ENCODE assay signal across 29 mouse cellular contexts in the genomic region with DNA sequence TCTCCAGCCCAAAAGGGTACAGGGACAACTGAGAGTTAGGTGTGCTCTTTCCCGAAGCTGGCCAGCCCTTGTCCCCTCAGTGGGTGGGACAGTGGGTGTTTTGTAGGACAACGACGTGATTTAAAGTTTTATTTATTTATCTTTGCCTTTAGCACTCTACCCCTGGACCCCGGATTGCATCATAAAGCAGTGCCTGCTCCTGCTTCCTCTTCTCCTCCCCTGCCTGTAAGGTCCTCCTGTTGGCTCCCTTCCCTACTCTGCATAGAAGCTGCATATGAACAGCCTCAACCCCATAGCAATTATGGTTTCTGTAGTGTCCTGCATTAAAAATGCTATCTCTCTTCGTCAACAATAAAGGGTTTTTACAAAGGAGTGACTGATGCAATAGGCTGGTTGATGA. TPM values are rescaled to one million over a fixed set of nuclear protein-coding genes. Genes with fewer than 3 reads are reported as not detected.
DNase-seq lines count a peak whose midpoint lies in the region; ATAC-seq and TF ChIP-seq lines count a peak whose summit lies in the region.
"Had no signal": no experiment of that assay in that cellular context is flagged by ENCODE, and none has a peak within 500 bp of the region (broad histone marks: within the 10 kb centered on the region; RNA-seq: fewer than 3 reads in every experiment).

No protein-coding gene starts in this region.

- no peak for DNase-seq in liver, embryonic 11.5 days (ENCODE audit: low spot score)
- no peak for DNase-seq in liver
- DNase-seq in MEL (ENCODE audit: low read depth, low spot score) = peak; percentile 70
- no peak for DNase-seq in lung, adult 2 months
- no peak for DNase-seq in gastrocnemius, postnatal 10 days
- DNase-seq in heart, postnatal 10 days = no peak
- DNase-seq: adrenal gland, postnatal 14 days; cerebellum, adult 18-20 months; cerebellum, postnatal 25 days; forebrain, postnatal 0 days; heart, adult 11 months; kidney, postnatal 14 days; layer of hippocampus, postnatal 36 days; right cerebral cortex, postnatal 14 days; spleen, adult 18-20 months; thymus, adult 2 months had no signal

- H3K79me2 ChIP-seq in MEL (ENCODE audit: control insufficient read depth, insufficient read depth, low read length, poor library complexity) = no peaks in the 10 kb centered on the region

- H3K27ac ChIP-seq in liver, embryonic 11.5 days (ENCODE audit: low read depth, low read length) = peak overlapping the region; percentile 67
- peak overlapping the region; percentile 76; the same call in 1 of the 2 replicates for H3K27ac ChIP-seq in MEL (ENCODE audit: control insufficient read depth, low read depth, low read length)
- H3K27ac ChIP-seq: layer of hippocampus, adult 2 months had no signal

- H3K36me3 ChIP-seq in liver, embryonic 11.5 days (ENCODE audit: control insufficient read depth, insufficient read depth, low read length) = no peaks in the 10 kb centered on the region
- H3K36me3 ChIP-seq in MEL (ENCODE audit: control insufficient read depth in 1 of 2, insufficient read depth in 2 of 2, low read length in 2 of 2) = peaks cover 0 to 17% of the 10 kb centered on the region in 2 experiments; a peak in 2 of 4 replicates
- H3K36me3 ChIP-seq: heart, embryonic 12.5 days had no signal

- TF ChIP-seq EP300 in MEL (IDR thresholded peaks at IDR 0.05; ENCODE audit: low read depth in 1 of 2, low read length in 2 of 2) = peak in 1 of 2 experiments; percentile 20; a peak in 2 of 4 replicates

- H3K27me3 ChIP-seq in liver, embryonic 11.5 days (replicated peaks; ENCODE audit: control insufficient read depth, insufficient read depth, low read length) = 0 out of 2 replicates have a peak, but pooled peaks cover 5% of the 10 kb centered on the region
- H3K27me3 ChIP-seq in MEL (ENCODE audit: control insufficient read depth in 1 of 2, insufficient read depth in 2 of 2, low read length in 2 of 2) = peaks cover 0 to 2% of the 10 kb centered on the region in 2 experiments; a peak in 1 of 4 replicates

- WGBS in liver, embryonic 11.5 days = 35% methylated on average over 5 of the region's 5 CpGs
- WGBS in lung, adult 2 months = 24% methylated on average over 5 of the region's 5 CpGs

- intact Hi-C loops in heart, postnatal 10 days (cut with DNase I) = no loop called here

- no peak for TF ChIP-seq RAD21 in MEL (IDR thresholded peaks at IDR 0.05; ENCODE audit: low read depth, low read length)

- H3K4me2 ChIP-seq in liver, embryonic 11.5 days = peak overlapping the region; percentile 26
- H3K4me2 ChIP-seq: heart, embryonic 12.5 days had no signal

- H3K4me1 ChIP-seq in liver, embryonic 11.5 days (replicated peaks; ENCODE audit: control insufficient read depth, insufficient read depth, low read length) = peaks cover 45% of the 10 kb centered on the region
- peaks cover 19 to 38% of the 10 kb centered on the region in 2 experiments for H3K4me1 ChIP-seq in MEL (ENCODE audit: control insufficient read depth in 1 of 2, insufficient read depth in 2 of 2, low read length in 2 of 2)
- H3K4me1 ChIP-seq in lung, adult 2 months (ENCODE audit: control insufficient read depth, insufficient read depth, low read length) = peaks cover under 1% of the 10 kb centered on the region; the same call in 1 of the 2 replicates
- H3K4me1 ChIP-seq: heart, embryonic 12.5 days had no signal

- no peak overlapping the region for H3K9ac ChIP-seq in liver, embryonic 11.5 days (ENCODE audit: low read depth, low read length)
- no peak overlapping the region for H3K9ac ChIP-seq in MEL (ENCODE audit: control insufficient read depth, low read depth, low read length, poor library complexity, severe bottlenecking)
- H3K9ac ChIP-seq: forebrain, postnatal 0 days; heart, embryonic 12.5 days had no signal

- no peak for TF ChIP-seq CTCF in MEL (IDR thresholded peaks at IDR 0.05 in 2 of 3, conservative IDR thresholded peaks at IDR 0.05 in 1 of 3; ENCODE audit: control insufficient read depth in 1 of 3, insufficient read depth in 1 of 3, low read depth in 2 of 3, low read length in 3 of 3, poor library complexity in 1 of 3, severe bottlenecking in 1 of 3)
- TF ChIP-seq CTCF in lung, adult 2 months (IDR thresholded peaks at IDR 0.05; ENCODE audit: insufficient read depth, low read length) = no peak

- no peak for ATAC-seq in liver, embryonic 11.5 days (replicated peaks; ENCODE audit: low FRiP score)
- ATAC-seq in granulocyte monocyte progenitor cell, adult 5-6 weeks (replicated peaks; ENCODE audit: poor library complexity, severe bottlenecking) = peak; percentile 86
- ATAC-seq in megakaryocyte, adult 5-6 weeks (ENCODE audit: poor library complexity, severe bottlenecking) = peak; percentile 67
- ATAC-seq: forebrain, postnatal 0 days; hindbrain, embryonic 16.5 days; intestine, embryonic 16.5 days; lung, postnatal 0 days had no signal

- TF ChIP-seq POLR2A in MEL (IDR thresholded peaks at IDR 0.05; ENCODE audit: control insufficient read depth in 1 of 2, insufficient read depth in 1 of 2, low read depth in 1 of 2, low read length in 2 of 2, poor library complexity in 1 of 2) = no peak
- no peak for TF ChIP-seq POLR2A in lung, adult 2 months (IDR thresholded peaks at IDR 0.05; ENCODE audit: borderline replicate concordance, extremely low read depth, low read depth, low read length)

- no peaks in the 10 kb centered on the region for H3K9me3 ChIP-seq in liver, embryonic 11.5 days (ENCODE audit: control insufficient read depth, low read length)
- H3K9me3 ChIP-seq in MEL (replicated peaks; ENCODE audit: insufficient read depth, low read length) = no peaks in the 10 kb centered on the region
- H3K9me3 ChIP-seq: heart, embryonic 12.5 days had no signal

- no peak overlapping the region for H3K4me3 ChIP-seq in liver, embryonic 11.5 days (ENCODE audit: low read depth, low read length)
- peak overlapping the region; percentile 2 to 50; a peak in 2 of 4 replicates for H3K4me3 ChIP-seq in MEL (ENCODE audit: control insufficient read depth in 1 of 2, insufficient read depth in 1 of 2, low read depth in 2 of 2, low read length in 2 of 2)
- H3K4me3 ChIP-seq in lung, adult 2 months (replicated peaks; ENCODE audit: extremely low read depth, low read depth, low read length) = no peak overlapping the region
- H3K4me3 ChIP-seq: heart, embryonic 12.5 days; layer of hippocampus, adult 2 months had no signal

RNA-seq across cellular contexts. Expression of gene Tac2, which starts 7.1 kb away (rescaled TPM):
- polyA plus RNA-seq in liver, embryonic 11.5 days (2014; fragmentation: Nextera tagmentation; extraction: Ambion mirVana) = 11.2 and 16.0 TPM in 2 replicates
- not detected in 2 replicates for total RNA-seq in MEL (2012; rRNA removed)
- under 1 TPM in 1 of 2 experiments, not detected in 1; 0.32 TPM for polyA plus RNA-seq in MEL (2012; ENCODE audit: insufficient read depth in 1 of 2, insufficient read length in 2 of 2, low read depth in 1 of 2, low replicate concordance in 2 of 2, missing spikeins in 1 of 2)
- total RNA-seq in granulocyte monocyte progenitor cell, adult 5-6 weeks (2014; fragmentation: Nextera tagmentation) = not detected in 2 replicates
- not detected in 2 replicates for total RNA-seq in granulocyte monocyte progenitor cell, adult 5-6 weeks (2017)
- 1.1 and 1.8 TPM in 2 replicates for total RNA-seq in megakaryocyte, adult 5-6 weeks (2015)
- total RNA-seq in megakaryocyte, adult 5-6 weeks (2017) = 0.37 and 0.51 TPM in 2 replicates
- polyA plus RNA-seq in lung, adult 2 months (2012; rRNA removed) = not detected in 2 replicates
- under 1 TPM in 1 of 2 experiments, not detected in 1; 0.38 TPM for total RNA-seq in gastrocnemius, postnatal 10 days (2021)
- not detected for total RNA-seq in heart, postnatal 10 days (2021)
- total RNA-seq: adrenal gland, postnatal 14 days; gastrocnemius, adult 18-20 months; heart, postnatal 25 days; neutrophil, adult 5-6 weeks had no signal
- polyA plus RNA-seq: C2C12; lung, postnatal 0 days had no signal

RNA-seq across cellular contexts. Expression of gene Zbtb39, which starts 7.9 kb away (rescaled TPM):
- polyA plus RNA-seq in liver, embryonic 11.5 days (2014; fragmentation: Nextera tagmentation; extraction: Ambion mirVana) = 2.6 and 2.8 TPM in 2 replicates
- 4.8 and 5.1 TPM in 2 replicates for total RNA-seq in MEL (2012; rRNA removed)
- polyA plus RNA-seq in MEL (2012; ENCODE audit: insufficient read depth in 1 of 2, insufficient read length in 2 of 2, low read depth in 1 of 2, low replicate concordance in 2 of 2, missing spikeins in 1 of 2) = 10 to 100 TPM in 1 of 2 experiments, not detected in 1; 11.0 TPM
- total RNA-seq in granulocyte monocyte progenitor cell, adult 5-6 weeks (2014; fragmentation: Nextera tagmentation) = 6.7 and 7.2 TPM in 2 replicates
- total RNA-seq in granulocyte monocyte progenitor cell, adult 5-6 weeks (2017) = 2.6 and 3.6 TPM in 2 replicates
- 3.3 and 5.1 TPM in 2 replicates for total RNA-seq in megakaryocyte, adult 5-6 weeks (2015)
- 3.2 and 4.3 TPM in 2 replicates for total RNA-seq in megakaryocyte, adult 5-6 weeks (2017)
- polyA plus RNA-seq in lung, adult 2 months (2012; rRNA removed) = 8.7 and 10.5 TPM in 2 replicates
- total RNA-seq in gastrocnemius, postnatal 10 days (2021) = 1 to 10 TPM; 5.9 to 6.0 TPM
- total RNA-seq in heart, postnatal 10 days (2021) = 1 to 10 TPM; 8.1 to 9.6 TPM

RNA-seq across cellular contexts. Expression of gene Gpr182, which starts 20.1 kb away (rescaled TPM):
- 5.0 TPM in 2 replicates for polyA plus RNA-seq in liver, embryonic 11.5 days (2014; fragmentation: Nextera tagmentation; extraction: Ambion mirVana)
- 0.04 TPM in 1 of 2 replicates, not detected in the other for total RNA-seq in MEL (2012; rRNA removed)
- polyA plus RNA-seq in MEL (2012; ENCODE audit: insufficient read depth in 1 of 2, insufficient read length in 2 of 2, low read depth in 1 of 2, low replicate concordance in 2 of 2, missing spikeins in 1 of 2) = under 1 TPM in 1 of 2 experiments, not detected in 1; 0.58 TPM
- not detected in 2 replicates for total RNA-seq in granulocyte monocyte progenitor cell, adult 5-6 weeks (2014; fragmentation: Nextera tagmentation)
- total RNA-seq in granulocyte monocyte progenitor cell, adult 5-6 weeks (2017) = not detected in 2 replicates
- not detected in 2 replicates for total RNA-seq in megakaryocyte, adult 5-6 weeks (2015)
- total RNA-seq in megakaryocyte, adult 5-6 weeks (2017) = 0.11 TPM in 1 of 2 replicates, not detected in the other
- polyA plus RNA-seq in lung, adult 2 months (2012; rRNA removed) = 31.1 and 51.3 TPM in 2 replicates
- total RNA-seq in gastrocnemius, postnatal 10 days (2021) = under 1 TPM; 0.38 to 0.47 TPM
- total RNA-seq in heart, postnatal 10 days (2021) = 1 to 10 TPM; 4.6 to 4.7 TPM
- total RNA-seq: megakaryocyte-erythroid progenitor cell, adult 5-6 weeks had no signal

RNA-seq across cellular contexts. Expression of gene Myo1a, which starts 26.4 kb away (rescaled TPM):
- polyA plus RNA-seq in liver, embryonic 11.5 days (2014; fragmentation: Nextera tagmentation; extraction: Ambion mirVana) = 0.14 TPM in 1 of 2 replicates, not detected in the other
- total RNA-seq in MEL (2012; rRNA removed) = 0.08 TPM in 1 of 2 replicates, not detected in the other
- polyA plus RNA-seq in MEL (2012; ENCODE audit: insufficient read depth in 1 of 2, insufficient read length in 2 of 2, low read depth in 1 of 2, low replicate concordance in 2 of 2, missing spikeins in 1 of 2) = under 1 TPM in 1 of 2 experiments, not detected in 1; 0.33 TPM
- total RNA-seq in granulocyte monocyte progenitor cell, adult 5-6 weeks (2014; fragmentation: Nextera tagmentation) = not detected in 2 replicates
- not detected in 2 replicates for total RNA-seq in granulocyte monocyte progenitor cell, adult 5-6 weeks (2017)
- total RNA-seq in megakaryocyte, adult 5-6 weeks (2015) = 0.16 TPM in 1 of 2 replicates, not detected in the other
- total RNA-seq in megakaryocyte, adult 5-6 weeks (2017) = 0.20 TPM in 1 of 2 replicates, not detected in the other
- 0.11 and 0.77 TPM in 2 replicates for polyA plus RNA-seq in lung, adult 2 months (2012; rRNA removed)
- under 1 TPM; 0.21 to 0.54 TPM for total RNA-seq in gastrocnemius, postnatal 10 days (2021)
- total RNA-seq in heart, postnatal 10 days (2021) = not detected
- total RNA-seq: gastrocnemius, adult 18-20 months had no signal

RNA-seq across cellular contexts. Expression of gene Rdh1, which starts 28.1 kb away (rescaled TPM):
- 0.17 and 0.22 TPM in 2 replicates for polyA plus RNA-seq in liver, embryonic 11.5 days (2014; fragmentation: Nextera tagmentation; extraction: Ambion mirVana)
- not detected in 2 replicates for total RNA-seq in MEL (2012; rRNA removed)
- polyA plus RNA-seq in MEL (2012; ENCODE audit: insufficient read depth in 1 of 2, insufficient read length in 2 of 2, low read depth in 1 of 2, low replicate concordance in 2 of 2, missing spikeins in 1 of 2) = not detected
- total RNA-seq in granulocyte monocyte progenitor cell, adult 5-6 weeks (2014; fragmentation: Nextera tagmentation) = not detected in 2 replicates
- not detected in 2 replicates for total RNA-seq in granulocyte monocyte progenitor cell, adult 5-6 weeks (2017)
- total RNA-seq in megakaryocyte, adult 5-6 weeks (2015) = not detected in 2 replicates
- total RNA-seq in megakaryocyte, adult 5-6 weeks (2017) = not detected in 2 replicates
- 0.05 and 0.11 TPM in 2 replicates for polyA plus RNA-seq in lung, adult 2 months (2012; rRNA removed)
- under 1 TPM; 0.09 to 0.11 TPM for total RNA-seq in gastrocnemius, postnatal 10 days (2021)
- under 1 TPM; 0.10 to 0.12 TPM for total RNA-seq in heart, postnatal 10 days (2021)
- total RNA-seq: gastrocnemius, adult 18-20 months had no signal
- polyA plus RNA-seq: embryonic facial prominence, embryonic 11.5 days; forebrain, postnatal 0 days; heart, embryonic 12.5 days had no signal

Comparison
In these comparisons a context has a peak if more than half of its experiments do, and no peak if none do; other contexts are left out.
1. H3K4me3 ChIP-seq: peak in MEL (2 of 2); none in liver, embryonic 11.5 days (single experiment) and lung, adult 2 months (single experiment).